Mouse (Mus musculus) heart, embryonic 13.5 days (tissue): ENCODE measurements at regions not wholly inside any gene's neighbourhood (a gene's known extent, or its start where the extent isn't known, plus 50 kb on each side); places are given as distances from the start of the nearest gene placed in this dataset.

Experiments used
- ATAC-seq: fragments of 200-750 bp; cut with Nextera tagmentation; 2 replicates; pipeline ENCODE4 v1.8.0; 2017; ENCODE audit warnings: moderate TSS enrichment; ENCODE audit not compliant: insufficient number of reproducible peaks, low FRiP score, low TSS enrichment; ENCODE audit errors: extremely low read depth
- H3K27ac ChIP-seq: fragments of 300-500 bp; sonication (generic); replicated peaks from 2 replicates; pipeline ENCODE4 v1.5.1; 2015; ENCODE audit warnings: moderate library complexity, mild to moderate bottlenecking, inconsistent platforms
- H3K27me3 ChIP-seq: fragments of 300-500 bp; sonication (generic); replicated peaks from 2 replicates; pipeline ENCODE4 v1.6.1; 2015; ENCODE audit warnings: mild to moderate bottlenecking, inconsistent platforms
- H3K36me3 ChIP-seq: fragments of 300-500 bp; sonication (generic); 2 replicates; pipeline ENCODE4 v1.6.1; 2015; ENCODE audit warnings: mild to moderate bottlenecking, inconsistent platforms
- H3K4me1 ChIP-seq: fragments of 300-500 bp; sonication (generic); 2 replicates; pipeline ENCODE4 v1.6.1; 2015; ENCODE audit warnings: inconsistent platforms
- H3K4me2 ChIP-seq: fragments of 300-500 bp; sonication (generic); 2 replicates; pipeline ENCODE4 v1.6.1; 2015; ENCODE audit warnings: inconsistent platforms, mild to moderate bottlenecking, moderate library complexity
- H3K4me3 ChIP-seq: fragments of 300-500 bp; sonication (generic); 2 replicates; pipeline ENCODE4 v1.5.1; 2015; ENCODE audit warnings: moderate library complexity, mild to moderate bottlenecking, inconsistent platforms
- H3K9ac ChIP-seq: fragments of 300-500 bp; sonication (generic); 2 replicates; pipeline ENCODE4 v1.6.1; 2015; ENCODE audit warnings: inconsistent platforms, mild to moderate bottlenecking, moderate library complexity
- H3K9me3 ChIP-seq: fragments of 300-500 bp; sonication (generic); 2 replicates; pipeline ENCODE4 v1.6.1; 2016; ENCODE audit warnings: inconsistent platforms
- WGBS: fragments of 180-500 bp; shearing (Covaris S2); methylation state at CpG from one replicate; pipeline ENCODE4 v1.1.7; 2015; ENCODE audit warnings: mixed read lengths; 5-methylcytosine and 5-hydroxymethylcytosine counted together

DNA sequence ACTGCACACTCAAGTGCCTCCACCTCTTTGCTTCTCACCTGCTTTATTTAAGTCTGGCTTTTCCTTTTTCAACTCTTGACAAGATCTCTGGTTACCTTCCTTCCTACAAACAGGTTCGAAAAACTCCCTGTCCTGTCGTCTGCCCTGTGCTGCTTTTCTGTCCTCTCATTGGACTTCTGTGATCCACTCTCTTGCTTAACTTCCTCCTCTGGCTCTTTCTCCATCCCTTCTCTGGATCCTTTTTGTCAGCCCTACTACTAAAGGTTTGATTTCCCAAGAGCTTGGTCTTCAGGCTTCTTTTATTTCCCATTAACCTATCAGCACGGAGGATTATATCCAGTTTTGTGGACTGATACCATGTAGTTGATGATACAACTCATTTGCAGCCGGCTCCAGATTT is 149.8 kb downstream of the Satb1 start:
- Histone ChIP-seq H3K27me3 (no peaks in the 10 kb centered on the region), H3K36me3 (no peaks in the 10 kb centered on the region), H3K4me3 (no peak overlapping the region), H3K9me3 (no peaks in the 10 kb centered on the region), H3K27ac (no peak overlapping the region), H3K9ac (no peak overlapping the region), H3K4me2 (no peak overlapping the region), H3K4me1 (no peaks in the 10 kb centered on the region)
- 76% methylated on average over 4 of the region's 4 CpGs for WGBS
- ATAC-seq, result no peak

DNA sequence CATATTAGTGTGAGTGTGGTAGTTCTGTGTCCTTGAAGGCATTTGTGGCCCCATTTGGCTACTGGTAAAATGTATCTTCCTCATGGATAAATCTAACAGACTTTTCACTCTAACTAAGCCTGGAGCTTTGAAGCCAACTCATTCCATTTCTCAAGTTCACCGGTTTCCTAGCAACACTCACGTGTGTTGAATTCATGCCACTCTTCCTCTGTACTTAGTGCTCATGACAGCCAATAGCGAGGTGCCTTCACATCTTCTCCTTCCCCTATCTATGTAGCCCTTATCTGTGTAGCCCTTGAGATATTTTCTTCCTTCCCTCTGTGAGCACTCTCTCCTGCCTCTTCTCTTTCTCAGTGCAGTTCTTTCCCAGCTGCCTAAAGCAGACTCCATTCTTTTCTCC is 150.7 kb downstream of the Satb1 start:
- H3K9ac ChIP-seq, result no peak overlapping the region
- H3K4me2 ChIP-seq, result no peak overlapping the region
- no peaks in the 10 kb centered on the region for H3K9me3 ChIP-seq
- H3K27me3 ChIP-seq, result no peaks in the 10 kb centered on the region
- H3K36me3 ChIP-seq, result no peaks in the 10 kb centered on the region
- H3K4me1 ChIP-seq, result no peaks in the 10 kb centered on the region
- no peak overlapping the region for H3K4me3 ChIP-seq
- WGBS, result 35% methylated on average over 3 of the region's 3 CpGs
- ATAC-seq, result no peak
- no peak overlapping the region for H3K27ac ChIP-seq

DNA sequence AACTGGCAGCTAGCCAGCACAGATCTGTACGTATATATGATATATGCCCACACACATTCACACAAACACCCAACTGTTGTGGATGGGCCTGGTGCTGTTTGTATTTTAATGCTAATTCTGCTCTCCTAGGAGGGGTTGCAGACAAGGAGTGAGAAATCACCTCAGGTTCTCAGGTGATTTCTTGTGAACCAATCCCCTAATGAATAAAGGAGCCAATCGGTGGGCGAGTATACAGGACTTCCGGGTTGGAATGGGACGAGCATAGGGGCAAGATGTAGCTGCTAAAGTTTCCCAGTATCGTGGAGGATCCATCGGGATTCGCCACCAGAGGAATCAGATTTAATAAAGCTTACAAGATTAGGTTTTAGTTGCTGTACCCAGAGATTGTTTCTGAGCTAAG is 155.6 kb downstream of the Satb1 start:
- no peak overlapping the region for H3K9ac ChIP-seq
- no peak overlapping the region for H3K4me2 ChIP-seq
- ATAC-seq, result no peak
- H3K27me3 ChIP-seq, result no peaks in the 10 kb centered on the region
- no peaks in the 10 kb centered on the region for H3K9me3 ChIP-seq
- no peak overlapping the region for H3K4me3 ChIP-seq
- H3K27ac ChIP-seq, result no peak overlapping the region
- H3K36me3 ChIP-seq, result no peaks in the 10 kb centered on the region
- WGBS, result 85% methylated on average over 8 of the region's 8 CpGs
- H3K4me1 ChIP-seq, result no peaks in the 10 kb centered on the region

DNA sequence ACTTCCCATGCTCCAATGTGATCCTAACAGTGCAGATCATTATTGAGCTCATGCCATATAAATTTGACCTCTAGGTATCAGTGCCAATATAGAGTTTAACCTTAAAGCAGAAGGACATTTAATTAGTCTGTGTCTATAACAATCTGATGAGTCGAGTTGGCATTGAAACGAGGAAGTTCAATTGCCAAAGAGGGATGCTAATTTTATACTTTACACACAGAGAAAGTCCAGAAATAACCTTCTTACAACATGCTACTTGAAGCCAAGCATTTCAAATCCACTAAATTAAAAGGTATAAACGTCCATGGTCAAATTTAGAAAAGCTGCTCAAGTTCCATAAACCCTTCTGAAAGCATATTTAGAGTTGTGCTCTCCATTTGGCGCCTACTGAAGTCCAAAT is 174.7 kb downstream of the Satb1 start:
- no peaks in the 10 kb centered on the region for H3K36me3 ChIP-seq

DNA sequence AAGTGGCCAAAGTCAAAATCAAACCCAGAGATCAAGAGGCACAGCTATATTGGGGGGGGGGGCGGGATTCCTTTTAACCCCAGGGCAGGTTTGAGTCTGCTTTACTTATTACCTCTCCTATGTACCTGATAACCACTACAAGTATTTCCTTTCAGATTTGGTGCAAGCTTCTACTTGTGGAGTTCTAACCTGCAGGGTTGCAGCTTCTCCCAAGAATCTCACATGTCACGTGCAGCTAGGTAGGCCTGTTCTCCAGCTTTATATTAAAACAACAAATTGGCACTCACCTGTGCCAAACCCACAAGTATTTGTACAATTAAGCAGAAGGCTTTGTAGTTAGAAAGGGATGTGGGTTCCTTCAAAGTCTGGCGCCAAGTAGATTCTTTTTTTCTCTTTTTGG is 179.2 kb downstream of the Satb1 start:
- H3K36me3 ChIP-seq, result no peaks in the 10 kb centered on the region
- no peaks in the 10 kb centered on the region for H3K9me3 ChIP-seq
- WGBS, result 70% methylated on average over 3 of the region's 3 CpGs
- no peak overlapping the region for H3K4me3 ChIP-seq
- no peak overlapping the region for H3K9ac ChIP-seq
- no peak for ATAC-seq
- H3K27me3 ChIP-seq, result no peaks in the 10 kb centered on the region
- no peaks in the 10 kb centered on the region for H3K4me1 ChIP-seq
- H3K27ac ChIP-seq, result no peak overlapping the region
- no peak overlapping the region for H3K4me2 ChIP-seq

More for the DNA sequence above, 174.7 kb downstream of the Satb1 start:
- no peak overlapping the region for H3K27ac ChIP-seq
- no peak for ATAC-seq
- H3K27me3 ChIP-seq, result no peaks in the 10 kb centered on the region
- H3K4me3 ChIP-seq, result no peak overlapping the region
- H3K9me3 ChIP-seq, result no peaks in the 10 kb centered on the region
- no peak overlapping the region for H3K4me2 ChIP-seq
- WGBS, result 59% methylated on average over 4 of the region's 4 CpGs
- H3K4me1 ChIP-seq, result no peaks in the 10 kb centered on the region
- no peak overlapping the region for H3K9ac ChIP-seq

DNA sequence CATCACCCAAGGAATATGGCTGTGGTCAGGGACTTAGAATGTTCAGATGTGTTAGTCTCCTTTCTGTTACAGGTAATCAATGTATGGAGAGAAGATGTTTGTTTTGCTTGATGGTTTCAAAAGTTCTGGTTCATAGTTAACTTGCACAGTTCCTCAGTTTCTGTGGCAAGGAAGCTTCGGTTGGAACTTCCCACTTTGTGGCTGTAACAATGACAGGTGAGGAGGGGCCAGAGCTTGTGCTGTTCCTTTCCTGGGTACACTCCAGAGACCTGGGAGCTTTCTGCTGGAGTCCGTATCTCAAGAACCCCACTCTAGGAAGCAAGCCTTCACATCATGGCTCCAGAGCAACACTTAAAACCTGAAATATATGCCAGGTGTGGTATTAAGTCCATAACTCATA is 181.2 kb downstream of the Satb1 start:
- Histone ChIP-seq H3K9ac (no peak overlapping the region), H3K27ac (no peak overlapping the region), H3K4me1 (no peaks in the 10 kb centered on the region), H3K4me3 (no peak overlapping the region), H3K4me2 (no peak overlapping the region), H3K9me3 (no peaks in the 10 kb centered on the region), H3K36me3 (no peaks in the 10 kb centered on the region), H3K27me3 (no peaks in the 10 kb centered on the region)
- no peak for ATAC-seq
- WGBS, result 77% methylated on average over 2 of the region's 2 CpGs

DNA sequence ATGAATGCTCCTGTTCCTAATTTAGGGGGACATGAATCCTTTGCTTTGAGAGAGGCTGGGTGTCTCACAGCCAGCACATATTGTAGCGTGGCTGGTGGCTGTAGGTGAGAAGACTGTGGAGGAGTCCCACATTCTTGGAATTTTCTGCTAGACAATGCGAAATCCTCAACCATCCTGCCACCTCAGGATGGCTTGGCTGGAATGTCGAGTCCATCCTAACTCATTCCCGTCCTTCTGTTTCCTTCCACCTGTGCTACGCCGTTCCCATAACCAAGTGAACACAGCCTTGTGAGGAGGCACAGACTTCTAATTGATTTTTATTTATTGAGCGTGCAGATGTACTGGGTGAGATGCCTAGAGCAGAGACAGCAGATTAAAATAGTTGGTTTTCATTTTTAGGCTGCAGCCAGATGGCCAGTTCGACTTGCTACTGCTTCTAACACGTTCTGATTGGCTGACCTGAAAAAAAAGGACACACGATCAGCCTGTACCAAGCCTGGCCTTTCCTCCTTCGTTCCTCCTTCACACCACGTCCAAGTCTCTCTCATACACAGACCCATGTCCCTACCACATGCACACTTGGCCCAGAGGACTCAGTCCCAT is 183.8 kb downstream of the Satb1 start:
- H3K27ac ChIP-seq, result no peak overlapping the region
- no peaks in the 10 kb centered on the region for H3K27me3 ChIP-seq
- WGBS, result 68% methylated on average over 12 of the region's 12 CpGs
- H3K4me1 ChIP-seq, result no peaks in the 10 kb centered on the region
- H3K4me3 ChIP-seq, result no peak overlapping the region
- ATAC-seq, result no peak
- H3K9me3 ChIP-seq, result no peaks in the 10 kb centered on the region
- H3K4me2 ChIP-seq, result no peak overlapping the region
- no peaks in the 10 kb centered on the region for H3K36me3 ChIP-seq
- no peak overlapping the region for H3K9ac ChIP-seq

DNA sequence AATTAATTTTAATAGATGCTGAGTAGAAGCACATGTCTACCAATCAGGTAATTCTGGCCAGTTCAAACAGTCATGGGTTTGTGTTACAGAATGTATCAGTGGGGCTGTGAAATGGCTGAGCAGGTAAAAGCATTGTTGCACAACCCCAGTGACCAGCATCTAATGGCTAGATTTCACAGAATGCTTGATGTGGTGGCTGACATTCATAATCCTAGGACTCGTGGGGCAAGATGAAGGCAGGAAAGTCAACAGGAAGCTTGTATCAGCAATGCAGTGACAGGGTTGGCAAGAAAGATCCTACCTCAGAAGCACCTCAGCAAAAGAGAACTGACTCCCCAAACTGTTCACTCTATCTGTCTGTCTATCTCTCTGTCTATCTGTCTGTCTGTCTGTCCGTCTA is 186.7 kb downstream of the Satb1 start:
- no peak overlapping the region for H3K27ac ChIP-seq
- H3K27me3 ChIP-seq, result no peaks in the 10 kb centered on the region
- H3K9ac ChIP-seq, result no peak overlapping the region
- H3K4me2 ChIP-seq, result no peak overlapping the region
- WGBS, result 60% methylated on average over 2 of the region's 2 CpGs
- no peaks in the 10 kb centered on the region for H3K4me1 ChIP-seq
- no peak overlapping the region for H3K4me3 ChIP-seq
- H3K9me3 ChIP-seq, result no peaks in the 10 kb centered on the region
- ATAC-seq, result no peak
- no peaks in the 10 kb centered on the region for H3K36me3 ChIP-seq

DNA sequence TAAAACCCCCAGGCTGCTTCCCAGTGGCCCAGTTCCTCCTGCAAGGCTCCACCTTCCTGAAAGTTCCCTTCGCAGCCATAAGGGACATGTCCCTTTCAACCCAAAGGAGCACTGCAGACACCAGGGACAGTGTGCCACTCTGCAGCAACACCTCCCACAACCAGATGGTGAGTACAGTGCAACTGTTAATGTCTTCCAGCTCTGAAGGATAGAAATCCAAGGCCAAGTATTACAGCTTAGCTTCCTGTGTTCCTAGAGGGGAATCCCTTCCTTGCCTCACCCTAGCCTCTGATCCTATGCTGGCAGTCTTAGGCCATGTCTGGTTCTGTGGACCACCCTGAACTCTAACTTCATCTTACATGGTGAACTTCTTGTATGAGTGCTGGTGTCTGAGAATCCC is 187.2 kb downstream of the Satb1 start:
- Histone ChIP-seq H3K27ac (no peak overlapping the region), H3K9ac (no peak overlapping the region), H3K27me3 (no peaks in the 10 kb centered on the region), H3K36me3 (no peaks in the 10 kb centered on the region), H3K9me3 (no peaks in the 10 kb centered on the region), H3K4me2 (no peak overlapping the region), H3K4me1 (no peaks in the 10 kb centered on the region), H3K4me3 (no peak overlapping the region)
- 72% methylated on average over 1 of the region's 1 CpGs for WGBS
- no peak for ATAC-seq

DNA sequence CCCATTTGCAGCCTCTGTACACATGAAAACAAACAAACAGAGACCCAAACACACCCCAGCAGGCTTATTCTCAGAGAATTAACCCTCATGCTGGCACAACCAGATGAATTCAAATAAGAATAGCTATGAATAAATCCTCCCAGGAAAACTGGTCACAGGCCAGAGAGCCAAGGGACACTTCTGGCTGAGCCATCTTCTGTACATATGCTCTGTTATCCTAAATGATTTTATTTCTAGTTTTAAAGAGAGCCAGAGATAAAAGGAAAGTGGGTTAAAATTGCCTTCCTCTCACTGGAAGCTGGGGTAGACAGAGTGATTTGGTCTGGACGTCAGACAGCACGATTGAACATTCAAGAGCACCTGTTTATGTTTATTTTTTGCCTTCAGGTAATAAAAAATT is 190.4 kb downstream of the Satb1 start:
- no peaks in the 10 kb centered on the region for H3K27me3 ChIP-seq
- no peak overlapping the region for H3K9ac ChIP-seq
- H3K27ac ChIP-seq, result no peak overlapping the region
- no peaks in the 10 kb centered on the region for H3K9me3 ChIP-seq
- H3K4me3 ChIP-seq, result no peak overlapping the region
- ATAC-seq, result no peak
- no peak overlapping the region for H3K4me2 ChIP-seq
- no peaks in the 10 kb centered on the region for H3K4me1 ChIP-seq
- H3K36me3 ChIP-seq, result no peaks in the 10 kb centered on the region
- 56% methylated on average over 2 of the region's 2 CpGs for WGBS

DNA sequence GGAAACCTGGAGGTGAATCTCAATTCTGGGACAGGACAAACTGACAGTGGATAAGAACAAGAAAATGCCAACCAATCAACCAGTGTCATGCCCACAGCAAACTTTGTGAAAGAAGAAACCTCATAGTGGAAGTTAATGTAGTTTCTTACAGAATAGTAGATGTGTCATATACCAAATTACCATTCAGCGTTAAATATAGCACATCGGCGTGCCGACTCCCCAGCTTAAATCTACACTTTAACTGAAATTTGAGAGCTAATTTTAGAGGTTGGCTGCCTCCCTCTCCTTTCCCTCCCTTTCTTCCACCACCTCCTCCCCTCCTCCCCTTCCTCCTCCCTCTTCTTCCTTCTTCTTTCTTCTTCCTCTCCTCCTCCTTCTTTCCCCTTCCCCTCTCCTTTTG is 197.2 kb downstream of the Satb1 start:
- H3K9ac ChIP-seq, result no peak overlapping the region
- 77% methylated on average over 4 of the region's 4 CpGs for WGBS
- no peak for ATAC-seq

DNA sequence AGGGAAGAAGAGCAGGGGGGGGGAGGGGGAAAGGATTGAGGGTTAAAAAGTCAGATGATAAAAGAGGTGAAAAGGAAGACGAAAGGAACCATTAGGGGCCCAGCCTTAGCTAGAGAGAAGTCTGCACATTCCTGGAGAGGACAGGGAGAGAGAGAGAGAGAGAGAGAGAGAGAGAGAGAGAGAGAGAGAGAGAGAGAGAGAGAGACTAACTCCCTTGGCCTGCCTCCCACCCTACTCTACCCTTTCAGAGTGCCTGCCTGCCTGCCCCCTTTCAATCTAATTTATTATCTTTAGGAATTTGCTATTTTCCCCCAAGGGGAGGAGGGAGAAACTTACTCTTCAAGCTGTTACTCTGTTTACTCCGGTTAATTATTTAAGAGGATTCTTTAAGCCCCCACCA is 201.5 kb downstream of the Satb1 start:
- WGBS, result 16% methylated on average over 2 of the region's 2 CpGs
- no peak overlapping the region for H3K4me2 ChIP-seq
- no peak overlapping the region for H3K27ac ChIP-seq
- no peaks in the 10 kb centered on the region for H3K4me1 ChIP-seq
- ATAC-seq, result no peak
- H3K27me3 ChIP-seq, result no peaks in the 10 kb centered on the region
- H3K9me3 ChIP-seq, result no peaks in the 10 kb centered on the region
- H3K4me3 ChIP-seq, result no peak overlapping the region
- no peaks in the 10 kb centered on the region for H3K36me3 ChIP-seq
- H3K9ac ChIP-seq, result no peak overlapping the region

More for the DNA sequence above, 197.2 kb downstream of the Satb1 start:
- Histone ChIP-seq H3K27me3 (no peaks in the 10 kb centered on the region), H3K4me3 (no peak overlapping the region), H3K27ac (no peak overlapping the region), H3K9me3 (no peaks in the 10 kb centered on the region), H3K4me2 (no peak overlapping the region), H3K36me3 (no peaks in the 10 kb centered on the region), H3K4me1 (no peaks in the 10 kb centered on the region)
